Mouse (Mus musculus): ENCODE measurements at regions not wholly inside any gene's neighbourhood (a gene's known extent, or its start where the extent isn't known, plus 50 kb on each side); places are given as distances from the start of the nearest gene placed in this dataset.

DNA sequence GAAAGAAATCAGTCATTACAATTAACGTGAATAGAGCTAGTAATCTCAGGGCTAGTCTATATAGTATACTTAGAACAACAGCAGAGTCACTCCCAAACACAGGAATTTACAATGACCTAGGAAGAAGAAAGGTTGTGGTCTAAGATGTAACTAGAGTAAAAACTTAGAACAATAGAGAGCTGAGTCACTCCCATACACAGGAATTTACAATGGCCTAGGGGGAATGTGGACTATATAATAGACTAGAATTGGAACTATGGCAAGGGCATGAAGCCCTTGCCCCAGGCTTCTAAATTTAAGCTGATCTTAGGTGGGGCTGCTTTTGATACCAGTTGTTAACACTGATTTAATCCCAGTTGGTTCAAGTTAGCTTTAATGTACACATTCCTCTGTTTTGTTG is 1956.9 kb upstream of the Cdh20 start:
- Histone ChIP-seq H3K9ac (ENCODE audit: low read length) (no peak overlapping the region), H3K27me3 (ENCODE audit: control insufficient read depth, insufficient read depth, low read length) (no peaks in the 10 kb centered on the region), H3K4me2 (replicated peaks; ENCODE audit: low read depth) (no peak overlapping the region), H3K27ac (replicated peaks) (no peak overlapping the region), H3K9me3 (ENCODE audit: control insufficient read depth, low read length) (no peaks in the 10 kb centered on the region), H3K36me3 (ENCODE audit: control insufficient read depth, insufficient read depth, low read length) (no peaks in the 10 kb centered on the region), H3K4me1 (replicated peaks; ENCODE audit: control insufficient read depth, insufficient read depth) (no peaks in the 10 kb centered on the region), H3K4me3 (ENCODE audit: low read depth, low read length) (no peak overlapping the region)
- WGBS, result 62% methylated on average over 1 of the region's 1 CpGs
- no peak for DNase-seq (ENCODE audit: low spot score)
- no peak for TF ChIP-seq EP300 (optimal IDR thresholded peaks at IDR 0.05)
- no peak for TF ChIP-seq CTCF (IDR thresholded peaks at IDR 0.05; ENCODE audit: low read depth)
- ATAC-seq (ENCODE audit: low FRiP score, low TSS enrichment), result no peak

DNA sequence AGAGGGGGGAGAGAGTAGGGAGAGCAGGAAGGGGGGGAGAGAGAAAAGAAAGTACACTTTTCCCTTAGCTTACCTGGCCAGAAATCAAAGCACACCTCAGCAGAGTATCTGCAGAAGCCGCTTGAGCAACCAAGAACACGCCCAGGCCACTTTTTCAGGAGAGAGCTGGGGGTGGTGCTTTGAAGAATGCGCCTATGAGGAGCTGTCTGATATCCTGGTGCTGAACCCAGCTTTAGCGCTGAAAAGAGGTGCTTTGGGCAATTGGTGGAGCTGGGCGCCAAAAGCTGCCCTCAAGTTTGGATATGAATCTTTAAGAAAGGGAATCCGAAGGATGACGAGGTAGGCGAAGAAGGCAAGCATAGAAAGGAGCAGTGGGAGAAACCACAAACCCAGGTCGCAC is 1943.3 kb upstream of the Cdh20 start:
- DNase-seq (ENCODE audit: low spot score), result peak; percentile 25
- no peak overlapping the region for H3K4me3 ChIP-seq (ENCODE audit: low read depth, low read length)
- TF ChIP-seq EP300 (optimal IDR thresholded peaks at IDR 0.05) (no peak), CTCF (IDR thresholded peaks at IDR 0.05; ENCODE audit: low read depth) (no peak)
- H3K27ac ChIP-seq (replicated peaks), result no peak overlapping the region
- no peak for ATAC-seq (ENCODE audit: low FRiP score, low TSS enrichment)
- no peaks in the 10 kb centered on the region for H3K4me1 ChIP-seq (replicated peaks; ENCODE audit: control insufficient read depth, insufficient read depth)
- WGBS, result 18% methylated on average over 9 of the region's 9 CpGs
- no peak overlapping the region for H3K4me2 ChIP-seq (replicated peaks; ENCODE audit: low read depth)
- no peaks in the 10 kb centered on the region for H3K9me3 ChIP-seq (ENCODE audit: control insufficient read depth, low read length)
- H3K9ac ChIP-seq (ENCODE audit: low read length), result no peak overlapping the region
- H3K36me3 ChIP-seq (ENCODE audit: control insufficient read depth, insufficient read depth, low read length), result no peaks in the 10 kb centered on the region
- H3K27me3 ChIP-seq (ENCODE audit: control insufficient read depth, insufficient read depth, low read length), result no peaks in the 10 kb centered on the region

DNA sequence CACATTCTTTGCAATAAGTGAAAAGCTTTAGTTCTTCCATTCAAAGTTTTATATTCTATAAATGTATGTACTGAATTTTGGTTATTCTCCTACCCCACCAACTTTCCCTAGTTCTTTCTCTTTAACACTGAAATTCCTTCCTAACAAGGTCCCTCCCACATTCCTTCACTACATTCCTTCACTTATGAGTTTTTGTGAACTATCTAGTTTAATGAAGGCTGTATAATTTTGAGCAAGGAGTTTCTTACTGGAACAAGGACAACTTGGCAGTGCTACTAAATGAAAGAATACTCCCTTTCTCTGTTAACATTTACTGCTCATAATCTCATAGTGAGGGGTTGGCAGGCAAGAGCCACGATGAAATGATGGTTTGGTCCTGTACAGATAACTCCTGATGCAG is 1905.9 kb upstream of the Cdh20 start:
- no peaks in the 10 kb centered on the region for H3K4me1 ChIP-seq (replicated peaks; ENCODE audit: control insufficient read depth, insufficient read depth)
- H3K27me3 ChIP-seq (ENCODE audit: control insufficient read depth, insufficient read depth, low read length), result no peaks in the 10 kb centered on the region
- H3K4me2 ChIP-seq (replicated peaks; ENCODE audit: low read depth), result no peak overlapping the region
- no peak overlapping the region for H3K27ac ChIP-seq (replicated peaks)
- 58% methylated on average over 1 of the region's 1 CpGs for WGBS
- no peak overlapping the region for H3K9ac ChIP-seq (ENCODE audit: low read length)
- DNase-seq (ENCODE audit: low spot score) (no peak), ATAC-seq (ENCODE audit: low FRiP score, low TSS enrichment) (no peak)
- no peaks in the 10 kb centered on the region for H3K9me3 ChIP-seq (ENCODE audit: control insufficient read depth, low read length)
- no peak overlapping the region for H3K4me3 ChIP-seq (ENCODE audit: low read depth, low read length)
- TF ChIP-seq EP300 (optimal IDR thresholded peaks at IDR 0.05) (no peak), CTCF (IDR thresholded peaks at IDR 0.05; ENCODE audit: low read depth) (no peak)
- no peaks in the 10 kb centered on the region for H3K36me3 ChIP-seq (ENCODE audit: control insufficient read depth, insufficient read depth, low read length)

DNA sequence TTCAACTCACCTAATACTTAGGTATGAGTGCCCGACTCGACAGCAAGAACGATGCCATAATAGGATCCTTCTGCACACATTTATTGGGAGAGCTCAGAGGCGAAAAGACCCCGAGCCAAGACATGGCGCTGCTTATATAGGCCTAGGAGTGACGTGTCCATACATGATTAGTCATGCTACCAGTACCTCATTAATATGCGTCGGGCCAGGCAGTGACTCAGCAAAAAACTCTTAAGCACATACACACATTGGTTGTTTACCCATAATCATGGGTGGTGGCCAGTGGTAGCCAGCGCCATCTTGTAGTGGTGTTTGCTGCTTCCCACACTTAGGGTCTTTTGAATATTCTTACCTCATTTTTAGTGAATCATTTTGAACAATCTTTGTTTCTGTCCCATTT is 1889.2 kb upstream of the Cdh20 start:
- H3K9ac ChIP-seq (ENCODE audit: low read length), result no peak overlapping the region
- 90% methylated on average over 10 of the region's 10 CpGs for WGBS
- H3K4me3 ChIP-seq (ENCODE audit: low read depth, low read length), result no peak overlapping the region
- H3K27ac ChIP-seq (replicated peaks), result no peak overlapping the region
- no peaks in the 10 kb centered on the region for H3K27me3 ChIP-seq (ENCODE audit: control insufficient read depth, insufficient read depth, low read length)
- no peaks in the 10 kb centered on the region for H3K36me3 ChIP-seq (ENCODE audit: control insufficient read depth, insufficient read depth, low read length)
- no peak for TF ChIP-seq EP300 (optimal IDR thresholded peaks at IDR 0.05)
- no peak for TF ChIP-seq CTCF (IDR thresholded peaks at IDR 0.05; ENCODE audit: low read depth)
- ATAC-seq (ENCODE audit: low FRiP score, low TSS enrichment) (no peak), DNase-seq (ENCODE audit: low spot score) (no peak)
- no peaks in the 10 kb centered on the region for H3K4me1 ChIP-seq (replicated peaks; ENCODE audit: control insufficient read depth, insufficient read depth)
- no peak overlapping the region for H3K4me2 ChIP-seq (replicated peaks; ENCODE audit: low read depth)
- H3K9me3 ChIP-seq (ENCODE audit: control insufficient read depth, low read length), result no peaks in the 10 kb centered on the region

DNA sequence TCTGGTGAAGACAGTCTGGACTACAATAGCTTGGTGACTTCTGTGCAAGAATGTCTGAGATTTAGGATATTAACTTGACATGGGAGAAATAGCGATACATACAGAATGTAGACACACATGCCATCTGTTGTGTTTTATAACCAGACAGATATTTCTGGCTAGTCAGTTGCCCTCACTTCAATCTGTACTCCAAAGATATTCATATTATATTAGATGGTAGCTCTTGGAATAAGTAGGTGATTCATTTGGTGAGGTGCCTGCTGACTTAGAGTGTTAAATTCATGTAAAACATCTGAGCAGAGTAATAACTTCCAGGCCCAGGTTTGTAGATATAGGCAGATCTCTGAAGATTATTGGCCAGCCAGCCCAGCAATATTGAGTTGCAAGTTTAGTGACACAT is 1869.2 kb upstream of the Cdh20 start:
- H3K9ac ChIP-seq (ENCODE audit: low read length), result no peak overlapping the region
- DNase-seq (ENCODE audit: low spot score), result no peak
- no peak for TF ChIP-seq CTCF (IDR thresholded peaks at IDR 0.05; ENCODE audit: low read depth)
- no peak for TF ChIP-seq EP300 (optimal IDR thresholded peaks at IDR 0.05)
- H3K36me3 ChIP-seq (ENCODE audit: control insufficient read depth, insufficient read depth, low read length), result no peaks in the 10 kb centered on the region
- 97% methylated on average over 1 of the region's 1 CpGs for WGBS
- no peaks in the 10 kb centered on the region for H3K4me1 ChIP-seq (replicated peaks; ENCODE audit: control insufficient read depth, insufficient read depth)
- H3K27ac ChIP-seq (replicated peaks), result no peak overlapping the region
- no peaks in the 10 kb centered on the region for H3K9me3 ChIP-seq (ENCODE audit: control insufficient read depth, low read length)
- H3K27me3 ChIP-seq (ENCODE audit: control insufficient read depth, insufficient read depth, low read length), result no peaks in the 10 kb centered on the region
- ATAC-seq (ENCODE audit: low FRiP score, low TSS enrichment), result no peak
- H3K4me3 ChIP-seq (ENCODE audit: low read depth, low read length), result no peak overlapping the region
- H3K4me2 ChIP-seq (replicated peaks; ENCODE audit: low read depth), result no peak overlapping the region

DNA sequence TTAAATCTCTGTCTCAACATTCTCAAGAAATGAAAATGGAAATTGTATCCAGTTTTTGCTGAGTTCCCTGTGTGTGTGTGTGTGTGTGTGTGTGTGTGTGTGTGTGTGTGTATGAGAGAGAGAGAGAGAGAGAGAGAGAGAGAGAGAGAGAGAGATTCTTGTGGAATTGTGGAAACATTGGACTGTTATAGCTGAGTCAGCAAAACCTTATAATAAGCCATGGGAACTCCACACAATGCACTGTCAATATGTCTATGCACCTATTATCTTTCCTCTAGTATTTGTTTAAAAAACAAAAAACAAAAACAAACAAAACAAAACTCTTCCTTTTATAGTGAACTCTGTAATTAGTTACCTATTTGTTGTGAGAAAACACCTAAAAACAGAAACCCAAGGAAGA is 1845.2 kb upstream of the Cdh20 start:
- no peaks in the 10 kb centered on the region for H3K36me3 ChIP-seq (ENCODE audit: control insufficient read depth, insufficient read depth, low read length)
- no peak overlapping the region for H3K9ac ChIP-seq (ENCODE audit: low read length)
- ATAC-seq (ENCODE audit: low FRiP score, low TSS enrichment) (no peak), DNase-seq (ENCODE audit: low spot score) (no peak)
- H3K27me3 ChIP-seq (ENCODE audit: control insufficient read depth, insufficient read depth, low read length), result no peaks in the 10 kb centered on the region
- H3K27ac ChIP-seq (replicated peaks), result no peak overlapping the region
- H3K4me3 ChIP-seq (ENCODE audit: low read depth, low read length), result no peak overlapping the region
- TF ChIP-seq CTCF (IDR thresholded peaks at IDR 0.05; ENCODE audit: low read depth), result no peak
- TF ChIP-seq EP300 (optimal IDR thresholded peaks at IDR 0.05), result no peak
- H3K4me2 ChIP-seq (replicated peaks; ENCODE audit: low read depth), result no peak overlapping the region
- H3K9me3 ChIP-seq (ENCODE audit: control insufficient read depth, low read length), result no peaks in the 10 kb centered on the region
- no peaks in the 10 kb centered on the region for H3K4me1 ChIP-seq (replicated peaks; ENCODE audit: control insufficient read depth, insufficient read depth)
